Mouse (Mus musculus) heart, postnatal 0 days (tissue): ENCODE data around the gene Arhgap23.

Source experiments
- CTCF ChIP-seq: IDR thresholded peaks from 2 replicates; pipeline ENCODE4 v1.5.1; 2016; ENCODE audit warnings: antibody characterized with exemption, control low read depth, low read depth
- EP300 ChIP-seq: IDR thresholded peaks from 2 replicates; pipeline ENCODE4 v1.6.1; 2016; ENCODE audit warnings: antibody characterized with exemption, low read depth

- no peak for TF ChIP-seq CTCF
- TF ChIP-seq EP300: no peak
These were observed 77.5 kb downstream of the Arhgap23 start for GRCm38 (mm10) chr11:97492836-97493235.
